Mouse (Mus musculus) embryo, embryonic 9.5 days (tissue): Measurements from ENCODE around the gene Blvrb.

ENCODE experiments used
- DNase-seq: peaks from one replicate; pipeline ENCODE4 v3.0.0-alpha.2; 2017; ENCODE audit errors: extremely low spot score

Gene Blvrb

DNA sequence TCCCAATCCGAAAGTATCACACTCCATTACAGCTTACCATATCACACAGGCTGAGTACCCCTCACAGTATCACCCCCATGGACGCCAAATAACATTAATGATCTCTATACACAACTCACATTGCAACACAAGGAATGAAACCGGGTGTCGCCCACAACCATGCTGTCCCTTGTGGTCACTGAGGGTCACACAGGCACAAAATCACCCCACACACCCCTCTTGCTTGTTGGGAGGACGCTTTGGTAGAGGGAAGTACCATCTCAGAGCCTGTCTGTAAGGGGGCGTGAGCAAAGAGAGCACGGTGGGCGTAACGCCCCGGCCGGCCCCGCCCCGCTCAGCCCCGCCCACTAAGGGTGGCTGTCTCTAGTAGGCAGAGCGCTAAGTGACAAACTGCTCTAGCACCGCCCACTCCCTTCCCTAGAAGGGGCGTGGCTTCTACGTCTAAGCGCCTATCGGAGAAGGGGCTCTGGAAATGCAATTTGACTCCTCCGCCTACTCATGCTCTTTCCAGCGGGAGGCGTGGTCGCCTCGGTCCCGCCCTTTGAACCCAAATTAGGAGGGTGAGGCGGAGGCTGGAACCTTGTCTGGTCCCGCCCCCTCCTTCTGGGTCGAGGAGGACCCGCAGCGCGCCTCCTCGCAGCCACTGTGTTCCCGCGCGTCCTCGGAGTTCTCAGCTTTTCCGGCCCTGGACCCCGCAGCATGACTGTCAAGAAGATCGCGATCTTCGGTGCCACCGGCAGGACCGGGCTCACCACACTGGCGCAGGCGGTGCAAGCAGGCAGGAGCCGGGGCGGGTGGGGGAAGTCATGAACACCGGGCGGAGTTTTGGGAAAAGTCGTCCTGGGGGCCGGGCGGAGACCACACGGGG is at the start of gene Blvrb, which contains the start of gene Sptbn4:
Blvrb (plus strand) TSS at position 560 of the 868 bp plus-strand sequence.
Sptbn4 (minus strand) TSS at position 268 of the 868 bp plus-strand sequence.
- peak; percentile 99 for DNase-seq

DNA sequence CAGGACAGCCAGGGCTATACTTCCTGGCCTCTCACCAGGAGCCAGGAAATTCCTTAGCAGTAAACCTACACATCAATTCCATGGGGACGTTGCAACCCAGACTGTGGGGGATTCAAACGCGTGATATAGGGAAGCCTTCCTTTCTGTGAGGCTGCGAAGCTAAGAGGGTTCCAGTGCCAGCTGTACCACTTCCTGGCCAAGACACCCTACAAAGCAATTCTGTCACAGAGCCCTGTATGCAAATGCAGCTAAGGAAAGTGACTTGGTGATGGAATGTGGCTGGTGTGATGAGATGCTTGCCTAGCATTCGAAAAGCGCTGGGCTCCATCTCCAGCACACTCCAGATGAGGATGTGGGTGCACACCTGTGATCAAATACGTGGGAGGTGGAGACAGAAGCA is 47.2 kb upstream of the Blvrb start:
- DNase-seq, result no peak

DNA sequence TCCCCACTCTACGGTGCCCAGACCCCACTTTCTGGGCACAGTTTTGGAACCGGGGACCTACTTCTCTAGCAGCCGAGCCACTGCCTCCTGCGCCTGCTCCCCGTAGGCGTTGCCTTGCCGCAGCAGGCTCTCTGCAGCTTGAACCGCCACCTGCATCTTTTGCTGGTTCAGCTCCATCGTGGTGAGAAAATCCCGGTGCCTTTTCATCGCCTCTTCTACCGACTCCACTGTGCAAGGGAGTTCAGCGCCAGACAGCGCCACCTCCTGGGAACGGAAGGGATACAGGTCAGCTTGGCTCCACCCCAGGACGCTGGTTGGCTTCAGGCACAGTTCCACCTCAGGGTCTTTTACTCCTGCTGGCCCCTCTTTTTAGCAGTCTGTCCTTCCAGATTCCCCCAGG is 45.1 kb upstream of the Blvrb start:
- DNase-seq, result peak; percentile 60

DNA sequence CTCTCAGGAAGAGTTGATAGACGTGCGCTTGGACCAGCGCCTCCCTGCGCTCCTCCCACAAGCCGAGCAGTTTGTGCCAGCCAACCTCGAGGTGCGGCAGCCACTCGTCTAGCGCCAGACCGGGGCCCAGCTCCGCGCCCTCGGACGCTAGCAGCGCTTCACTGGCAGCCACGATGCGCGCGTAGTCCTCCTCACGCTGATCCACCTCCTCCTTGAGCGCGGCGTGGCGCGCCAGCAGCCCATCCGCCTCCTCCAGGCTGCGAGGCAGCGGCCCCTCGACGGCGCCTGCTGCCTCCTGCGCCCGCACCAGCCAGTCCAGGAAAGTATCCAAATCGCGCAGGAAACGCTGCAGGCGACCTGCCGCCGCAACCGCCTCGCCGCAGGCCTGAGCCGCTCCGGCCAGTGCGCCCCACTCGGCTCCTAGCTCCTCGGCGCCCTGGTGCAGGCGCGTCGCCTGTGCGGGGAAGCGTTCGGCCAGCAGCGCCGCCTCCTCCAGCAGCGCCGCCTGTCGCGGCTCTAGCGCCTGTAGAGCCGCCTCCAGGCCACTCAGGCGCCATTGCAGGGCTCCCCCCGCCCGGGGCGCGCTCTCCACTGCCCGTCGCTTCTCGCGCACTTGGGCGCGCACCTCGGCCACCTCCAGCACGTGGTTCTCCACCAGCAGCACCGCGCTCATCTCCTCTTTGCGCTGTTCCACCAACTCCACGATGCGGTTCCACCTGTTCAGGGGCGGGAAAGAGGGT is 43.4 kb upstream of the Blvrb start:
- DNase-seq, result peak; percentile 19

DNA sequence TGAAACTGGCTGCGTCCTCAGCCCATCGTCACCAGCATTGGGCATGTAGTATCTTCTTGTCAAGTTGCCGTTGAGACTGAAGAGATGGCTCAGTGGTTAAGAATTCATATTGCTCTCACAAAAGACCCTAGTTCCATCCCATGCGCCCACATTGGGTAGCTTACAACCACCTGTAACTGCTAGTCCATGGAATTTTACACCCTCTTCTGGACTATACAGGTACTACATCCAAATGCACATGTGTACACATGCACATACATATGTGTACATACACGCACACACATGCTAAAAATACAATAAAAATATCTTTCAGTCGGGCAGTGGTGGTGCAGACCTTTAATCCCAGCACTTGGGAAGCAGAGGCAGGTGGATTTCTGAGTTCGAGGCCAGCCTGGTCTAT is 41.3 kb upstream of the Blvrb start:
- DNase-seq, result no peak

DNA sequence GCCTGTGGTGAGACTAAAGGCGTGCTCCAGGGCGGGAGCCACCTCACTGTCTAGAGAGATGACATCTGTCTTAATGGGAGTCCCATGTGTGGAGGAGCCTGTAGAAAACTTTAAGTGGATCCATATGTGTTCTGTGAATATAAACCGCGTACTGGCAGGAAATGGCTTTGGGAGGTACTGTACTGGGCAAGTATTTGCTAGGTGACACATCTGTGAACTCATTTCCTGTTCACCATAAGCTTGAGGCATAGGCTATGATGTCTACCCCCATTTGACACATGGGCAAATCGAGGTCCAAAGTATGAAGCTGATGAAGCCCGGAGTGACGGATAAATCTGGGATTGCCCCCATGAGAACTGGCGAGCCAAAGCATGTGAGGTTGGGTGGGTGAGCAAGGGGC is 40.0 kb upstream of the Blvrb start:
- peak; percentile 19 for DNase-seq

DNA sequence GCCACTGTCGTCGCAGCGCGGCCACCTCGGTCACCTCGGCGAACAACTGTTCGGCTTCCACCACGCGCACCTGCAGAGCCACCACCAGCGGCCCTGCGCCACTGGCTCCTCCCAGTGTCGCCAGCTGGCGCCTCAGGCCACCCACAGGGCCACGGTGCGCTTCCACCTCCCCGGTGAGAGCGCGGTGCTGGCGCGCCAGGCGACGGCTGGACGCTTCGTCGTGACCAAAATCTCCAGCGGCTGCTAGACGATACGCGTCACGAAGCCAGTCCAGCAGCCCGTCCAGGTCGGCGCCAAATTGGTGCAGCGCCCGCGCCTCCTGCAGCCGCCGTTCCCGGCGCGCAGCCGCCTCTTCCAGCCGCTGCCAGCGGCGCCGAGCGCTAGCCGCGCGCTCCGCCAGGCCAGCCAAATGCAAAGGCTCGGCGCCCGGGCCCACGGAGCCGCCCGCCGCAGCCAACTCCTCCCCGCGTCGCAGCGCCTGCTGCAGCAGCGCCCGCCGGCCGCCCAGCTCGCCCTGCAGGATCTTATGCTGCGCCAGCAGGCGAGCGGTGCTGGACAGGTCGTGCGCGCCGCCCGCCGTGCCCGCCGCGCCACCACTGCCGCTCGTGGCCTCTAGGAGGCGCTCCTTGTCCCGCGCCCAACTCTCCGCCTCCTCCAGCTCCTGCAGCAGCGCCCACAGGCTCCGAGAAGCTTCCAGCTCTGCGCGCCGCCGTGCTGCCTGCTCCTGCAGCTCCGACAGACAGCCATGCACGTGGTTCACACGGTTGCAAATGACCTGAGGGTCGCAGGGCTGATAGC is 39.2 kb upstream of the Blvrb start:
- DNase-seq, result peak; percentile 87

DNA sequence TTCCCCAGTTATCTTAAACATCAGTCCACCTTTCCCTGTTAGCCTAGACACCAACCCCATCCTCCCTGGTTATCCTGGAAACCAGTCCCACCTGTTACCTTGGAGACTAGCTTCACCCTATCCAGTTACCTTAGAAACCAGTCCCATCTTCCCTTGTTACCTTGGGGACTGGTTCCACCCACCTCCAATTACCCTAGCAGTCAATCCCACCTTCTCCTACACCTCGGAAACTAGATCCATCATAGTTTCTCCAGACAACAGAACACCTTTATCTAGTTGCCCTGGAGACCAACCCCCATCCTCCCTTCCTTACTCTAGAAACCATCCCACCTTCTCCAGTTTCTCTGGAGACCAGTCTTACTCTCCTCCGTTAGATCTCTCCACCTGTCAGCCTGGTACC is 30.6 kb upstream of the Blvrb start:
- no peak for DNase-seq

DNA sequence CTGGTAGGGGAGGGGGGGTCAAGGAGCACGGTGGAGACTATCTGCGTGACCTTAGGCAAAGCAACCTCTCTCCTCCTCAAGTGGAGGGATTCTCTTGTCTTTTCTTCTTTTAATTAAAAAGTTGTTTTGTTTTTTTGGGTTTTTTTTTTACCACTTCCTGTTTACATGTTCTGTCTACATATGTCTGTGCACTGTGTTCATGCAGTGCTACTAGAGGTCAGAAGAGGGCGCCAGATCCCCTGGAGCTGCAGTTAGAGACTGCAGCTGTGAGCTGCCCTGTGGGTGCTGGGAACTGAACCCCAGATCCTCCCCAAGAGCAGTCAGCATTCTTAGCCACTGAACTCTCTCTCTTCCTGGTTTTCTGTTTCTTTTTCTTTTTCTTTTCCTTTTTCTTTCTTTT is 28.7 kb upstream of the Blvrb start:
- DNase-seq, result no peak

DNA sequence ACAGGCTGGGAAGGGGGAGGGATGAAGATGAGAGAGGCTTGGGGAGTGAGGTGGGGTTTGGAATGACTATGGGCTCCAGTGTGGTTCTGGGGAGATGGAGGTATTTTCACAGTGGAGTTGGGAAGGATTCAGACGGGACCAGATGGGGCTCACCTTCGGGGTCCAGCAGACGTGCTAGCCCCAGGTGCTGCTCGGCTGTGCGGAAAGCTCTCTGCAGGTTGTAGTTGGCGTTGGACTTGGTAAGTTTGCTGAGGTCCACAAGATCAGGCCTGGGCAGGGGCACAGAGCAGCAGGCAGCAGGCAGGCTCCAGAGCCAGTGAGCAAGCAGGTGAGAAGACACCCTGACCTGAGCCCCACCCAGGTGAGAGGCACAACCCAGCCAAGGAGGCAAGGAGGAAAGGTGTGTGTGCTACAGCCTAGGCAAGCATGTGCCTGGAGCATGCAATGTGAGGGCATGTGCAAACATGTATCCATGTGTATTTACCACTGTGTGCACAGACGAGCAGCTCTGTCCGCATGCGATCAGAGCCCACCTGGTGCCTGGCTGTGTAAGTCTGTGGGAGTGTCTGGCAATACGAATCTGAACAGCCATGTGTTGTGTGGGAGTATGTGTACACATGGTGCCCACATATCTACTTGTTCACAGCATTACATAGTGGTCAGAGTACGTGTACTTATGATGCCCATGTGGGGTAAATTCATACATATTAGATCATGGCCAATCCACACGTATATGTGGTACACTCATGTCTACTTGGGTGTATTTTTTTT is 24.0 kb upstream of the Blvrb start:
- no peak for DNase-seq

DNA sequence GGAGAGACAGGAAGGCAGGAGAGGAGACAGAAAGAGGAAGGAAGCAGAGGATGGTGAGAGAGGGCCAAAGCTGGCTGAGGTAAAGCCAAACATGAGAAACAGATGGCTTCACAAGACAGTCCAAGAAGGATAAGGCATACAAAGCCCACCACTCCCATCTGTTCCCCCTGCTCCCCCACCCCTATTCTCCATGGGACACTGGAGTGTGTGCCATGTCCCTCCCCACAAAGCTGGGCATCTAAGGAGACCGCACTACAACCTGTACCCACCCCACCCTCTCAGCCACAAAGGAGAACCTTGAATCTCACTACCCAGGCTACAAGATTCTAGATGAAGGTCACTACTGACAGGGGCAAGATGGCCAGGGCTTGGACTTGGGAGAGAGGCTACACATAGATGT is 20.4 kb upstream of the Blvrb start:
- DNase-seq, result no peak

DNA sequence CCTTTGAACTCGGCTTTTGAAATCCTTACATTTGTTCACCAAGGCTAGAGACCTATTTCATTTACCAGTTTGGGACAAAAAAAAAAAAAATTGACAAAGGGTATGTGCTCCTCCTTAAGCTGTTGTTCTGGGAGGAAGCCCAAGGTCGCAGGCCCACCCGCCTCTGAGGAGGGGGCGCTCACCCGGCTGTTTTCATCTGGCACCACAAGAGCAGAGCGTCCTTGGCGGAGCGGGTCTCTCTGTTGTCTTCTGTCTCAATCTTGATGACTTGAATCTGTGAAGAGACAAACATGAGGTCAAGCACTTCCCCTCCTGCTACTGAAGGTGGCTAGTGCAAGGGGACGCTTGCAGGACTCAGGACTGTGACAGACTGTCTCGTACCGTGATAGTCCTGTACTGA is 19.8 kb upstream of the Blvrb start:
- DNase-seq, result no peak

DNA sequence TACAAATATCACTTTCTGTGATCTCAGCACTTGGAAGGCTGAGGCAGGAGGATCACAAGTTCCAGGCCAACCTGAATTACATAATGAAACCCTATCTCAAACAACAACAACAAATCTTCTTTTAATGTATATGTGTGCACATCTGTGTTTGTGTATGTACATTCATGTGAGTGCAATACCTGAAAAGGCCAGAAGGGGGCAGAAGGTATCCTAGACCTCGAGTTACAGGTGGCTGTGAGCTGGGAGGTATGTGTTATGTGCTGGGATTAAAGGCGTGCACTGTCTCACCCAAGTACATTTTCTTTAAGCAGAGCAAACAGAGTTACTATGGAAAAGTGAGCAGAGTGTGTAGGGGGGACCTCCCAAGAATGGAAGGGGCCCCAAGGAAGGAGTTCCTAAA is 18.6 kb upstream of the Blvrb start:
- DNase-seq, result no peak

DNA sequence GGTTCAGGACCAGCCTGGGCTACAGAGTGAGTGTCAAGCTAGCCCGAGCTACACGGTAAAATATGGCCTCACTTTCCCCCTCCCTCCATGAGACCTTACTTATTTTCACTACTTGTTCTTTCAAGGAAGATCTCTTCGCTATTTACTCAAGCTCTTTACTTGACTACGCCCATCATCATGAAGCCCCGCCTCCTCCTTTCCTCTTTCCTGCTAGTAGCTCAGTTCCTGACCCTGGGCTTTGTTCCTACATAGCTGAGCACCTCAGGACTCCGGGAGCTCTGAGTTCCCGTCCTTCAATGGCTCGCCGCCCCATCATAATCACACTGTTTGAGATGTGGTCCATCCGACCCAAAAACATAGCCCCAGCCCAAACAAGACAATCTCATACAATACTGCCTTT is 14.4 kb upstream of the Blvrb start:
- DNase-seq, result no peak

DNA sequence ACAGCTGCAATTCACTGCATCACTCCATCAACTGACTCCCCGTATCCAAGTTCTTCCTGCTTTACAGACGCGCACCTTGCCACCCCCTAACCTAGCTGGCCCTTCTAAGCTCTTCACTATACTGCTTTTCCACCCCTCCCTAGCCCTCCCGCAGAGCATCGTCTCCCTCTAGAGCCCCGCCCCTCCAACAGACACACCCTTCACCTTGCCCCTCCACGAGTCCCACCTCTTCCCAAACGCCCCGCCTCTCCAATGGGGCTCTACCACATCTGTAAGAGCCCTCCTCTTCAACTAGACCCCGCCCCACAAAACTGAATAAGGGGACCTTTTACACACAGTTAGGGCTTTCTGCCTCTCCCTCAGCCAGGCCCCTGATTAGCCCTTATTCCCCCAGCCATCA is 14.0 kb upstream of the Blvrb start:
- DNase-seq, result no peak

DNA sequence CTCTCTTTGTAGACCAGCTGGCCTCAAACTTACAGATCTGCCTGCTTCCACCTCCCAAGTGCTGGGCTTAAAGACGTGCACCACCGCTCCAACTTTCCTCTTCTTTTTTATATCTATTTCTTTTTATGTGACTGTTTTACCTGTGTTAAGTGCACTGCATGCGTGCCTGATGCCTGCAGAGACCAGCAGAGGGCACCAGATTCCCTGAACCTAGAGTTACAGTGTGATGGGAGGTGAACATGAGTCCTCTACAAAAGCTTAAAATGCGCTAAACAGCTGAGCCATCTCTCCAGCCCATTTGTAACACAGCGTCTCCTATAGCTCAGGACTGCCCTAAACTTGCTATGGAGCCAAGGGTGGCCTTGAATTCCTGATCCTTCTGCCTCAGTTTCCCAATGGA is 10.2 kb upstream of the Blvrb start:
- DNase-seq, result no peak

DNA sequence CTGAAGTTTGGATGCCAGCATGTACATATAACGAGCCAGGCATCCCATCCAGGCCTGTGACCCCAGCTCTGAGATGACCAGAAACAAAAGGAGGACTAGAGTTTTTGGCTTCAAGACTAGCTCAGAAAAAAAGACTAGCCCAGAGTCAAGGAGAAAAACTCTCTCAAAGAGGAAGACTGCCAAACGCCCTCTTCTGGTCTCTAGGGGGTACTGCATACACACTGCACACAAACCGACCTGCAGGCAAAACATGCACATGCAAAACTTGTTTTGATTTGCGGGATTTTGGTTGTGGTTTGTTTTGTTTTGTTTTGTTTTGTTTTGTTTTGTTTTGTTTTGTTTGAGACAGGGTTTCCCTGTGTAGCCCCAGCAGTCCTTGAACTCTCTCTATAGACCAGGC is 7.8 kb upstream of the Blvrb start:
- no peak for DNase-seq

DNA sequence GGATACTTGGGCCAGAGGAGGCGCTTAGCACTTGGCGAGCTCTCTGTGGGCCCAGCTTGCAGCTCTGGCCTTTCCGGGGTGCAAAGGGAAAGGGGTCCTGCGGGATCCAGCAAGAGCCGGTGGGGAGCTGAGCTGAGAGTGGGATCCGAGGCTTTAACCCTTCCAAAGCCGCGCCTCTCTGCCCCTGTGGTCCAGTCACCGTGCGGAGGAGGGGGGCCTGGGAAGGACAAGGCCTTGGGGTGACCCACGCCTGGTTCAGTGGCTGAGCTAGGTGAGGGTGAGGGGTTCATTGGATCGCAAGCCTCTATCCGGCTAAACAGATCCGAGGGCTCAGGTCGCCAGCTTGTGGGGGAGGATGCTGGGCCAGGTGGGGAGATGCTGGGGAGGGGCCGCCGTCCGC is 1.7 kb upstream of the Blvrb start:
- no peak for DNase-seq

DNA sequence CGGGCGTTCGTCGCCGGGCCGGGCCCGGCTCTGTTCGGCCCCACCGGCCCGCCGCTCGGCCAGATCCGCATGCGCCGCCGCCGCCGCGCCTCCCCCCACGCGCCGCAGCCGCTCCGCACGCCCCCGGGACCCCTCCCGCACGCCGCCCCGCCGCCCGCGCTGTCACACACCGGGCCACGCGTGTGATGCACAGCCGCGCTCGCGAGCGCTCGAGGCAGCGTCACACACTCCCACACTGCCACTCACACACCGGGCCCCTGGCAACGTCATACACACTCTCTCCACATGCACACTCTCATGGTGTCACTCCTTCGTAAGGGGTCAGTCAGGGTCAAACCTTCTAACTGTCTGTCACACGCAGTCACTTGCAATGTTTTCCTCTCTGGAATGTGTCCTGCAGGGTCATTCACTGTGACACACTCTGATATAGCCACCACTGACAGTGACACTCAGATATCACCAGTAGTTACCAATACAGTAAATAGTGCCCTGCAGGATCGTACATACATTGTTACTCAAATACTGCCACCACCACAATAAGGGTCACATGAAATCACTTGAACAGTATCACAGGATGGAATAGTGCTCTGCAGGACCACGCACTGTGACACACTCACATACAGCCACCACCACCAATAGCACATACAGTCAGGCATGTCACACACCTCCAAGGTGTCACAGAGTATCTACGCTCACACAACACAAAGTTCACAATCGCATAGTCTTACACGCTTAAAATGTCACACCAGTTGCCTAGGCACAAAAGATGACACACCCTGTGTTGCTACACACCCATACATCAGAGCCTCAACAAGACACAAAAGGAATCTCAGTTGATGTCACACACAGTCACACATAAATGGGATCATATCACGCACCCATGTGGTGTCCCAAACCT is 1.0 kb upstream of the Blvrb start:
- DNase-seq, result peak; percentile 36

DNA sequence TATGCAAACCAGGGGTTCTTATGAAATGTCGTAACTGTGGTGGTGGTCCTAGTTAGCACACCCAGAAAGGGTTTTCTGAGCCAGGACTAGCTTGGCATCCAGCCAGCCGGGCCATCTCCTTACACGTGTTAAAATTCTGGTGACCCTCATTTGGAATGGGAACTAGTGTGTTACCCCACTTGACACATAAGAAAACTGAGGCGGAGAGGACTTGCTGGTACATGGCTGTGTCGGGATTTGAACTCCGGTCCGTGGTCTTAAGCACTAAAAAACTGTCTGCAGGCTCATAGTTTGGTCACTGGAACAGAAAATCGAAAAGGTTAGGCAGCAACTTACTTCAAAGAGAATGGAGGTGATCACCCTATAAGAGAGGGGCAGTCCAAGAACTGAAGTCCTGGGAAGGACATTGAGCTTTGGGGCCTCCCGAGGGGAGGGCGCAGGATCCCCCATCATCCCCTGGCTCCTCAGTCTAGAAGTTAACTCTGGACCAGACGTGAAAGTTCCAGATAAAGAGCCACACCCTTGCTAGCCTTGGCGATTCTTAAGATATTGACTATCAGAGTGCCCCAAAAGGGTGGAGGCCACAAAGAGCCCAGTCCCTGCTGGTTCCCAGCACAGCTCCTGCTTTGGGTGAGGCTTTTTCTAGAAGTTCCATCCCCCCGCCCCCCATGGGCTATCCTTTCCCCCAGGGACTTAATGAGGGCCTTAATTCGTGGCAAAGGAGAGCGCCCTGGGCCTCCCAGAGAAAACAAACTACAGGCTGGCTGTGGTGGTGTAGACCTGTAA is 836 bp downstream of the Blvrb start:
- peak; percentile 9 for DNase-seq
